Mouse (Mus musculus): ENCODE data around the gene Gm43517.

Gm43517 gene

GRCm38 (mm10) chr12:49409833-49410232 is 24.9 kb downstream of the Gm43517 start:
- DNase-seq (ENCODE audit: low spot score), result no peak

GRCm38 (mm10) chr12:49417963-49418362 is 33.0 kb downstream of the Gm43517 start:
- no peak for DNase-seq (ENCODE audit: low spot score)
